Mouse (Mus musculus) WW6 (cell line): ENCODE results near the gene Rad51b.

Experiments used
- DNase-seq: peaks from one replicate; pipeline ENCODE4 v3.0.0-alpha.2; 2013; ENCODE audit warnings: low read depth, low spot score

Gene Rad51b

DNA sequence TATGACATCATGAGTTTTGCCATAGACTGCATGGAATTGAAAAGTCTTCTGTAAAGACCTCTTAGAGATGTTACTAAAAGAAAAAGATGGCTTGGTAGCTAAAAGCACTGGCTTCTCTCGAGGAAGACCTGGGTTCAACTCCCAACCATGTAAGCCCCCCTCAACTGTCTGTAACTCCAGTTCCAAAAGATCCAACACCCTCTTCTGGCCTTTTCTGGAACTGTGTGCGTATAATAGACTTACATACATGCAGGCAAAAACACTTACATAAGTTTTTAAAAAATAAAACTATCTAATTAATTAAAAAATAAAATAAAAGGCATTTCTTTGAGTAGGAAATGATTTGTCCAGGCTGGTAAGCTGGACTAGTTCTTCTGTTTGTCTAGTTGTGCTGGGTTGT, 387.3 kb downstream of the Rad51b start:
- no peak for DNase-seq

DNA sequence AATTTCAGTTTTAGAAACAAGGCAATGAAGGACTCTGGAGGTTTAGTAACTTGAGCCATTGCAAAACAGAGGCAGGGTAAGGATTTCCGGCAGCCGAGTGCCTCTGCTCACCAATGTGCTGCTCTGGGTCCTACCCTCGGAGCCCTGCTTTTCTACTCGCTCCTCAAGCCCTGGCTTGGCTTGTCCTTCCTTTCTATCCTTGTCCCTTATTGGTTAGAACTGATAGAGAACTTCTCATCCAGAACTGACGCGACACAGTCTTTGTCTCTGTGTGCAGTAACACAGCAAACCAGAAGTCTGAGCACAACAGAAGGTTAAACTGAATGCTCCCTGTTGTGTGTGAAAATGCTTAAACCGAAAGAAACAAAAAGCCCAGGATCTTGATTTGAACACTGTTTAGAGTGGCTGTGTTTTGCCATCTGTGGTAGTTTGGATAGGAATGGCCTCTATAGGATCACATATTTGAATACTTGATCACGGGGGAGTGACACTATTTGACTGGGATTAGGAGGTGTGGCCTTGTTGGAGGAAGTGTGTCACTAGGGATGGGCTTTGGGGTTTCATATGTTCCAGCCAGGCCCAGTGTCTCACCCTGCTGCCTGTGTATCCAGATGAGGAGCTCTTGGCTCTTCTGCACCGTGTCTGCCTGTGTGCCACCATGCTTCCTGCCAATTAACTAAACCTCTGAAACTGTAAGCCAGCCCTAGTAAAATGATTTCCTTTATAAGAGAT, 389.7 kb downstream of the Rad51b start:
- no peak for DNase-seq

DNA sequence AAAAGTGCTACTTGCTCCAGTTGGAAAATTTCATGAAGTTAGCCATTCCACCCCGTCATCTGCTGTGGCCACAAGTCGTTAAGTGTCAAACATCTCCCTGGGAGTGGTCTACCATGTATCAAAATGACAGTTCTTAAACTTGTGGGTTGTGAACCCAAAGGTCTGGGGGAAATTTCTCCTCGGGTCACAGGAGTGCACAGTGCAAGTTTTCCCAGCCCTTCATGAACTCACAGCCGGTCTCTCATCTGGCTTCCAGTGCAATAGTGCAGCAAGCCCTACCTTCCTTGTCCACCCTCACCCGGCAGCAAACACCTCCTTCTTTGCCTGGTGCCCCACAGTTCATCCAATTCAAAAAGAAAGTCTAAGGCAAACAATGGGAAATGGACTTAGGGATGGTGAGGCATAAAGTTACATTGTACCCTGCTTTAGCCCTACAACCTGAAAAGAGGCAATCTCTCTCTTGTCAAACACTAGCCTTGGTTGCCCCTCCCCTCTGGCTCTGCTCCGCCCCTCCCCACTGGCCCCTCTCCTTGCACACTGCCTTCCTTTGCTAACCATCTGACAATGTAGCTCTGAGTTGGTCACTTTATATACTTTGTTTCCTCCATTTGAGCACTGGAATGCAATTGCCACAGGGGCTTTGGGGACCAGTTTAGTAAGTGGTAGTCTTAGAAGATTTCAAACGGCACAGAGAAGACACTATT, 390.8 kb downstream of the Rad51b start:
- DNase-seq, result no peak

GRCm38 (mm10) chr12:79689299-79689698, 392.2 kb downstream of the Rad51b start:
- DNase-seq, result no peak

GRCm38 (mm10) chr12:79691929-79692862, 395.1 kb downstream of the Rad51b start:
- DNase-seq, result no peak

DNA sequence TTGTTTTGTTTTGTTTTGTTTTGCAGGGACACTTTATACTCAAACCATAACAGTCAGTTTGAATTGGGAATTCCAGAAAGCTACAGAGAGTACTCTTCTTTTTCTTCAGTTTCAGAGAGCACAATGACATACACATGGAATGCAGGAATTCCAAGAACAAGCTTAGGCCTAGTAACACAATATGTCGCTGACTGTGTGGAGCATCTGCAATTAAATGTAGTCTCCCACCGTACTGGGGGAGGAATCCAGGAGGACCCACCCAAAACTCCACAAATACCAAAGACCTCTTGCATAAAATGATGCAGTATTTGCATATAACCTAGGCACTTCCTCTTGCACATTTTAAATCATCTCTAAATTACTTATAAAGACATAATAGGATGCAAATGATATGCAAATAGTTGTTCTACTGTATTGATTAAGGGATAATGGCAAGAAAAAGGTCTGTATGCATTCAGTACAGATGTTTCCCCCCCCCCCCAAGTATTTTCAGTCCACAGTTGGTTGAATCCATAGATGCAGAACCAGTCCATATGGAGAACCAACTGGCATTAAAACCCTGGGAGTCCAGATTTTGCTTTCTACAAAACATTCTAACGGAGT, 398.9 kb downstream of the Rad51b start:
- no peak for DNase-seq

DNA sequence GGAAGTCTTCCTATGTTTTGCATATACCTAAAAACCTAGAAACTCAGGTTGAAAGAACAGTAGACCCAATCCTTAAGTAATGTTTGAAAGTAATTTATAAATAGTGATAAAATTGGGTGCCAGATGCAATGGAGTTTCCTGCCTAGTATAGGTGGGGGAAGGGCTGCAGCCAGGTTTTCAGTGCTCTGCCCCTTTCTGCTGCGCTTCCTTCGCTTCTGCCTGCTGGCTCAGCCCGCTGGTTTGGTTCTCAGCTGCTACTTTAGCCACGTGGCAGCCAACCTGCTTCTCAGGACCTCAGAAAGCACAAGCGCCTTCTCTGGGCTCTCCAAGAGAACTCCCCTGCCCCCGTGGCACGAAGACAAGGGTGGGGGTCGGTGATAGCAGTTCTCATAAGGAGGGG, 406.5 kb downstream of the Rad51b start:
- no peak for DNase-seq

DNA sequence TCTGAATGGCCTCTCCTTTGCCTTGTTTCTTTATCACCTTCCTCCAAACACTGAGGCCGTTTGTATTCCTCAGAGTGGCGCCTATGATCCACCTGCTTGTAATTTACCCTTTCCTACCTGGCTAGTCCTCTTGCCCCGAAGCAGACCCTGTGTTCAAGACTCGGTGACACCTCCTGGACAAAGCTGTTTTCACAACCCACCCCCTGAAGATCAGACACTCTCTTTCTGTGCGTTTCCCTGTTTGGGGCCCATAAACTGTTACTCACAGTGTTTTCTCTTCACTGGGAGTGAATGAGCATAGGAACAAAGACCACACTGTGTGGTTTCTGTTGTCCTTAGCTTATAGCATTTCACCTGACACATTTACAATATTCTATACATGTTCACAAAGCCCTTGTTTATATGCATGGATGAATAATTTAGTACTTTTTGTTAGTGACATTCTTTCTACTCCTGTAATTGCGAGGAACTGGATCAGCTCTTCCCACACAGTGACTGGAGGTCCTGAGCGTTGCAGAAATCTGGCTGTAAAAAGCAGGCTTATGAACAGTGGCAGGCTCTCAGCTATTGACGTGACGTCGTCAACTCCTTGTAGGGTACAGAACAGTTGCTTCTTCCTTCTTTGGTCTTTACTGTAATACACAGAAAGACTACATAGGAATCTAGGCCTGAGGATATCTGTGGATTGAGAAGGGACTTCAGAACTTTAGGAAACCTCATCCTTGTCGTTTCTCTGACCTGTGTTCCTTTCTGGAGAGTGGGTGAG, 408.6 kb downstream of the Rad51b start:
- DNase-seq, result no peak

DNA sequence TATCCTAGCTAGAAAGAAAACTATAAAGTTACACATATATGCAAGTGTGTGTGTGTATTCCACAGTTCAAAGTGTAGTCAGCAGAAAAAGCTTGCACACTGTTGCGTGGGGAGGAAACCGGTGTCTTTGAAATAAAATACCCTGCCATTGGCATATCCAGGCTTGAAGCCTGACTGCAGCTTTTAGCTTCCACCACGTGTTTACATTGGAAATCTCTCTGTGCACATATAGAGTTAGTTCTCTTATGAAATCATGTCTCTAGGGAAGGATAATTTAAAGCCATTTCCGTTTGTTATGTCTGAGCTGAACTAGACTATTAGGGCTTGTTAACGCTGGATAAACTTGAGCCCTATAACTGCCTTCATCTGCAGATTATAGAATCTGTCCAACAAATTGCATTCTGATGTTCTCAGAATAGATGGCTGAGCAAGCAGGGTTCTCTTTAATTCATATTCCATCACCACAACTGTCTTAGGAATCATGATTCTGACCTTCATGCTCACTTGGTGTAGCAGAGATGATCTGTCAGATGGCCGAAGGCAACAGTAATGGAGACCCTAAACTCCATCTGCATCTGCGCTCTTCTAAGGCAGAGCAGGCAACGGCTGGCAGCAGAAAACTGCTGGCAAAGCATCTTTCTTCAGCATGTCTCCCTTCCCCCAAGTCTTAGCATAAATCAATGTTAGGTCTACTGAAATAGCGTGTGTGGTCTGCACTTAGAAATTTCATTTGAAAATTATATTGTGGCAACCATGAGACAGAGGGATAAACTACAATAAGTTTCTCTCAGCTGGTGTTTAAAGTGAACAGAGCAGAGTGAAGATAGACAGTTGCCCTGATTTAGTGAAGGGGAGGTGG, 410.7 kb downstream of the Rad51b start:
- no peak for DNase-seq

DNA sequence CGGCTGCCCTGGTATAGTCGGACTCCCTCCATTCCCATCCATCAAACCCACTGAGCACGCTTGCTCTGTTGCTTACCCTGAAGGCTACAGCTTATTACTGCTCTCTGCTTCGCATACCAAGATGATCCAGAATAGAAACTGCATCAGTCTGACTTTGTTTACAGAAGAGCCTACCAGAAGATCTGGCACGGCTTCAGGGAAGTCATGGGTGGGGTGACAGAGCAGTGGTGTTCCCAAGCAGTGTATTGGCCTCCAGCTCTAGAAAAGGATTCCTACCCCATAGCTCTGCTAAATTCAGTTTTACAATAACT, 411.3 kb downstream of the Rad51b start:
- no peak for DNase-seq

- no peak for DNase-seq
Measured at GRCm38 (mm10) chr12:79713286-79713685, 416.2 kb downstream of the Rad51b start.

- no peak for DNase-seq
Measured at GRCm38 (mm10) chr12:79714484-79714883, 417.4 kb downstream of the Rad51b start.

GRCm38 (mm10) chr12:79715506-79716345, 418.6 kb downstream of the Rad51b start:
- DNase-seq, result no peak

DNA sequence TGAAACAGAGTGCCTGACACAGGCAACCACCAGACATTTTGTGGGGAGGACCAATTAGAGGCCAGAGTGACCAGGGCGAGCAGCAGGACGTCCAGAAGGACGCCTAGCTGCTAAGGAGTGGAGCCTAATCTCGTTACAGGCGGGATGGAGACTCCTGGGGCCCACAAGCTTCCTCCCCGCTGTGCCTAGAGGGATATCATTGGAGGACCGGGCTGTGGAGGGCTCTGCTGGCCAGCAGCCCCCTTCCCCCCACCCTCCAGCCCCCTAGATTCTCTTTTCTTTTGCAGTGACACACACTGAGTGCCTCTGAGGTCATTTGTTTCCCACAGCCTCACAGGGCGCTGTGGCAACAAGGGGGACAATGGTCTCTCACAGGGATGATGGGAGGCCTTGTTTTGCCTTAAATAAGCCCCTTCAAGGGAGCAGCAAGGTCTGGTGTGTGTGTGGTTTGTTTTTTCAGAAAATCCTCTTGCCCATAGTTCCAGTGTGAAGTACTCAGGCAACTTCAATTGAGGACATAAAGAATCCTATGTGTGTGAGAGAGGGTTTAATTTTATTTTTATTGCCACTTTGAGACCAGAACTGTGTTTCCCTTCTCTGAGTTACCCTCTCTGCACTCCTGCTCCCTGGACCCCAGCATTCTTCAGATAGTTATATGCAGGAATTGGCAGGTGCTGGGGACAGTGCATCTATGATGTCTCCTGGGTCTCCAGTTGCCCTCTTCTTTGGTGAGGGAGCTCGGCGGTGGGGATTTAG, 422.2 kb downstream of the Rad51b start:
- no peak for DNase-seq

DNA sequence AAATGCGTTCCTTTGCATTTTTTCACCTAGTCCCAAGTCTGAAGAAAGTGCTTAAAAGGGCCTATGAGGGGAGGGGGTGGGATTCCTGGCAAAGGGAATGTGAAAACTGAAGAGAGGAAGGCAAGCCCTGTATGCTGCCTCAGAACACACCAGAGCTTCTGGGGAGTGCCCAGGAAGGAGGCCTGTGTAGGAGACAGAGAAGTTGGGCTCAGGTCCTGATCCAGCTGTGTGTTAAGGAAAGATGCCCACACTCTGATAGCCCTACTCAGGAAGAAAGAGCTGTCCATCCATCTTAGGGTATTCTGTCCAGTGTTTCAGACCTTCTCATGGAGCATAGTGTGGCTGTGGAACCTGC, 422.7 kb downstream of the Rad51b start:
- DNase-seq, result no peak

DNA sequence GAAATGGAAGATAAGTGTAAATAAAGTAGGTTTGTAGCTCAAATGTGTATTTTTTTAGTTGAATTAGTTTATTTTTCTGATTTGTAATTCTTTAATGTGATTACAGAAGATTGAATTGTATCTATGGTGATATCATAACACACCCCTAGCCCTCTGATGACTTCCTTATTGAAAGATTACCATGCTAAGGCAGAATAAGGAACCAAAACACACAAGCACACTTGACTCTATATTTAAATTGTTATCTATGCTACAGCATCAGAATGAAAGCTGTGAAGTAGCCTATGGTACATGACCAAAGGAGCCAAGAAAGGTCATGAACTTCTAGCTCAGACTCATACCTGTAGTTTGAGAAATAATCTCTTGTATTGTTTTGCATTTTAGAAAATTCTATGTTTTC, 427.8 kb downstream of the Rad51b start:
- no peak for DNase-seq

DNA sequence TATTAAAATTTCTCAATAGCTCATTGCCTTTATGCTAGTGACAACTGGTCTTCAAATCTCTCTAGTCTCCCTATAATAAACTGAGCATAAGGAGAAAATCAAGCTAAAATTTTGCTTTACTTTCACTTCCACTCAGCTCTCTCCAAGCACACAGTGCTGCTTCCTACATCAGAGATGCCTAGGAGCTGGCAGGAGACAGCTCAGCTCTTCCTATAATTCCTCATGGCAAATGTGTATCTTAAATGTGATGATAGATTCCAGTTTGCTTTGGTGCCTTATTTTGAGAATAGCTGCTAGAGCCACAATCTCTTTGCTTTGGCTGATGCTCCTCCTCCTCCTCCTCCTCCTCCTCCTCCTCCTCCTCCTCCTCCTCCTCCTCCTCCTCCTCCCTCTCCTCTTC, 428.6 kb downstream of the Rad51b start:
- no peak for DNase-seq

- DNase-seq, result no peak
Measured at GRCm38 (mm10) chr12:79726116-79726515, 429.0 kb downstream of the Rad51b start.

GRCm38 (mm10) chr12:79726959-79727358, 429.9 kb downstream of the Rad51b start:
- DNase-seq, result no peak
